Mouse (Mus musculus) lung, postnatal 0 days (tissue): ENCODE results near the gene Lamtor2. TPM values are rescaled to one million over a fixed set of nuclear protein-coding genes. Genes with fewer than 3 reads are reported as not detected.

Source experiments
- ATAC-seq: fragments of 200-750 bp; cut with Nextera tagmentation; 2 replicates; pipeline ENCODE4 v1.8.0; 2017; ENCODE audit warnings: moderate library complexity
- DNase-seq: peaks from one replicate; pipeline ENCODE4 v3.0.0-alpha.2; 2016; ENCODE audit warnings: low spot score
- H3K27ac ChIP-seq: fragments of 300-500 bp; sonication (generic); 2 replicates; pipeline ENCODE4 v1.5.1; 2014; ENCODE audit warnings: antibody characterized with exemption, mild to moderate bottlenecking, low read length, mixed read lengths
- H3K27me3 ChIP-seq: fragments of 300-500 bp; sonication (generic); replicated peaks from 2 replicates; pipeline ENCODE4 v1.6.1; 2014; ENCODE audit warnings: low read length, mixed read lengths; ENCODE audit not compliant: insufficient read depth
- H3K36me3 ChIP-seq: fragments of 300-500 bp; sonication (generic); 2 replicates; pipeline ENCODE4 v1.6.1; 2014; ENCODE audit warnings: low read length, mixed read lengths; ENCODE audit not compliant: insufficient read depth
- H3K4me1 ChIP-seq: fragments of 300-500 bp; sonication (generic); 2 replicates; pipeline ENCODE4 v1.6.1; 2014; ENCODE audit warnings: antibody characterized with exemption, low read depth, low read length, mixed read lengths; ENCODE audit not compliant: insufficient read depth
- H3K4me2 ChIP-seq: fragments of 300-500 bp; sonication (generic); replicated peaks from 2 replicates; pipeline ENCODE4 v1.6.1; 2014; ENCODE audit warnings: low read depth, mild to moderate bottlenecking, low read length, moderate library complexity, mixed read lengths
- H3K4me3 ChIP-seq: fragments of 300-500 bp; sonication (generic); 2 replicates; pipeline ENCODE4 v1.5.1; 2014; ENCODE audit warnings: low read depth, low read length
- H3K9ac ChIP-seq: fragments of 300-500 bp; sonication (generic); replicated peaks from 2 replicates; pipeline ENCODE4 v1.6.1; 2014; ENCODE audit warnings: low read depth, mild to moderate bottlenecking
- H3K9me3 ChIP-seq: fragments of 300-500 bp; sonication (generic); 2 replicates; pipeline ENCODE4 v1.6.1; 2016; ENCODE audit warnings: low read length, mixed read lengths
- CTCF ChIP-seq: IDR thresholded peaks from 2 replicates; pipeline ENCODE4 v1.5.1; 2016; ENCODE audit warnings: antibody characterized with exemption, mild to moderate bottlenecking
- EP300 ChIP-seq: IDR thresholded peaks from 2 replicates; pipeline ENCODE4 v1.6.1; 2016; ENCODE audit warnings: antibody characterized with exemption, mild to moderate bottlenecking, control low read depth
- WGBS: fragments of 180-500 bp; shearing (Covaris S2); extraction: QIAGEN DNeasy Blood & Tissue Kit; methylation state at CpG from one replicate; pipeline ENCODE4 v1.1.7; 2014; 5-methylcytosine and 5-hydroxymethylcytosine counted together
- polyA plus RNA-seq: library from polyadenylated mRNA; unstranded; fragments of >200 nt; fragmentation: Nextera tagmentation; extraction: Ambion mirVana; gene quantifications from 2 replicates; pipeline ENCODE4 v1.2.1, GENCODE M21; 2015

Gene Lamtor2
- polyA plus RNA-seq, 1 experiment from 2014 or later = 138 TPM

DNA sequence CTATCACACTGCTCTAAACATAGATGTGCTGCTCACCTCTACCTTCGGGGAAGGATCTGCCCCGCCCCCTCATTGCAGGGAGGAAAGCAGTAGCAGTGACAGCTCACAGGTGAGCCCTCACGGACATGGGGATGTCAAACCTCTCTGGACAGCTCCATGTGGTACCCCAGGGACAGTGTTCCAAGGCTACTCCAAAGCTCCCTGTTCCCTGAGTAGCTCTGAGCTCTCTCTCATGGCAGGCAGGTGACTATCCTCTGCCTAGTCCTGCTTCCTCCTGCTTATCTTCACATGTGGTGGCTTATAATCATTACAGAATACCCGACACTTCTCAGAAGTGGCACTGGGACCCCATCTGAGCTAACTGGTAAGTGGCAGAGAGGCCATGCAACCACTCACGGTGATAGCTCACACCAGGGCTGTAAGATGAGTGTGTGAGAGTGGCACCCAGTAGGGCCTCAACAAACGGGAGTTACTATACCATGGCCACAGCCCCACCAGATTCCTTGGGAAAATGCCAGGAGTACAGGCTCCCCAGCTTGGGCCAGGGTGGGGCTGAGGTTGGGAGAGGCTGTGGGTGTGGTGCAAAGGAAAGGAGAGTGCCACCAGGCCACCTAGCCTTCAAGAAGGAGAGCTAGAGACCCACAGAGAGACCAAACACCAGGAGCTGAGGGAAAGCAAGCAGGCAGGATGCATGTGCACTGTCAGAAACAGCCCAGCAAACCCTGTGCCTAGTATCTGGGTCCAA lies 6.0 kb downstream of the Lamtor2 start:
- Histone ChIP-seq H3K36me3 (no peaks in the 10 kb centered on the region), H3K4me1 (peaks cover under 1% of the 10 kb centered on the region; the same call in 1 of the 2 replicates), H3K4me3 (no peak overlapping the region), H3K4me2 (0 out of 2 replicates have a peak overlapping the region, but pooled peaks have one; percentile 19), H3K27ac (peak overlapping the region; percentile 47), H3K27me3 (no peaks in the 10 kb centered on the region), H3K9ac (no peak overlapping the region), H3K9me3 (no peaks in the 10 kb centered on the region)
- TF ChIP-seq EP300 (no peak), CTCF (no peak)
- ATAC-seq = peak; percentile 29; the same call in 1 of the 2 replicates
- WGBS = 57% methylated on average over 6 of the region's 6 CpGs
- DNase-seq = peak; percentile 53

DNA sequence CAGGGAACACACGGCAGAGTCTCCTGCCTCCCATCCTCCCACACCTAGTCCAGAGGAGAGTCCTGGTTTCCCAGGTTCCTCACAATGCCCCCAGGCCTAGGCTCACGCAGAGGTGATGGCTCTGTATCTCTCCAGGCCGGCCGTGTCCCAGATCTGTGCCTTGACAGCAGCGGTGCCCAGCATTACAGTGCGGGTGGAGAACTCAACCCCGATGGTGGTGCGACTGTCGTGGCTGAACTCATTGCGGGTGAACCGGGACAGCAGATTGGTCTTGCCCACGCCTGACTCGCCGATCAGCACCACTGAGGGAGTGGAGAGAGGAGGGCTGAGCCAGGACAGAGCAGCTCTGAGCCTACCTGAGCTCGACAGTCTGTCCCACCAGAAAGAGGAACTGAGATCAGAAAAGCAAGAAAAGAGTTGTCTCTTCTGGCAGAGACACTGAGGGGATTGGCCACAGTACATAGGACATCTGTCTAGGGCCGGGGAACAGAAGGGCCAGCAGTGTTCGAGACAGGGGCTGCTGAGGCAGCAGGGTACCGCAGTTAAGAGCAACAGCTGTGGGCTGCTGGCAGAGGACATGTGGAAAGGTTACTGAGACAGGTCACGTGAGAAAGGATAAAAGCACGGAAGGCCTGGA lies 7.8 kb downstream of the Lamtor2 start:
- Histone ChIP-seq H3K9me3 (no peaks in the 10 kb centered on the region), H3K9ac (no peak overlapping the region), H3K4me3 (no peak overlapping the region), H3K27ac (no peak overlapping the region), H3K4me2 (no peak overlapping the region), H3K27me3 (no peaks in the 10 kb centered on the region), H3K36me3 (no peaks in the 10 kb centered on the region), H3K4me1 (no peaks in the 10 kb centered on the region)
- TF ChIP-seq EP300 (no peak), CTCF (no peak)
- peak; percentile 4 for DNase-seq
- ATAC-seq = no peak
- 62% methylated on average over 20 of the region's 20 CpGs for WGBS

DNA sequence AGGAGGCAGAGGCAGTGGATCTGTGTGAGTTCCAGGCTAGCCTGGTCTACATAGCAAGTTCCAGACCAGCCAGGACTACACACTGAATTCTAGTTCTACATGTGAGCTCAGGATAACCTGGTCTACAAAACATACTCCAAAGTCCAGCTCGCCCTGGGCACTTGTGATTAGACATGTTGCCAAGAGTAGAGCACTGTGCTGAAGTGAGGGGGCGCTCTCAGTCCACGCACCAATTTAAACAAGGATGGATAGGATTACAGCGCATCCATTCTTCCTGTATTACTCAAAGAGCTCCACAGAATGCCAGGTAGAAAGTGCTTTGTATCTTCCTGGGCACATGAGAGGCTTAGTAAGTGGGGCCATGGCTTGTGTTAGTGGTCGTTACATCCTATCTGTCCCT lies 8.4 kb downstream of the Lamtor2 start:
- Histone ChIP-seq H3K27ac (no peak overlapping the region), H3K4me3 (no peak overlapping the region), H3K4me1 (no peaks in the 10 kb centered on the region), H3K4me2 (no peak overlapping the region), H3K9me3 (no peaks in the 10 kb centered on the region), H3K9ac (no peak overlapping the region), H3K36me3 (no peaks in the 10 kb centered on the region), H3K27me3 (no peaks in the 10 kb centered on the region)
- 25% methylated on average over 5 of the region's 5 CpGs for WGBS
- peak; percentile 77 for TF ChIP-seq CTCF
- no peak for TF ChIP-seq EP300
- ATAC-seq = 0 out of 2 replicates have a peak, but pooled peaks have one; percentile 13
- DNase-seq = peak; percentile 76

DNA sequence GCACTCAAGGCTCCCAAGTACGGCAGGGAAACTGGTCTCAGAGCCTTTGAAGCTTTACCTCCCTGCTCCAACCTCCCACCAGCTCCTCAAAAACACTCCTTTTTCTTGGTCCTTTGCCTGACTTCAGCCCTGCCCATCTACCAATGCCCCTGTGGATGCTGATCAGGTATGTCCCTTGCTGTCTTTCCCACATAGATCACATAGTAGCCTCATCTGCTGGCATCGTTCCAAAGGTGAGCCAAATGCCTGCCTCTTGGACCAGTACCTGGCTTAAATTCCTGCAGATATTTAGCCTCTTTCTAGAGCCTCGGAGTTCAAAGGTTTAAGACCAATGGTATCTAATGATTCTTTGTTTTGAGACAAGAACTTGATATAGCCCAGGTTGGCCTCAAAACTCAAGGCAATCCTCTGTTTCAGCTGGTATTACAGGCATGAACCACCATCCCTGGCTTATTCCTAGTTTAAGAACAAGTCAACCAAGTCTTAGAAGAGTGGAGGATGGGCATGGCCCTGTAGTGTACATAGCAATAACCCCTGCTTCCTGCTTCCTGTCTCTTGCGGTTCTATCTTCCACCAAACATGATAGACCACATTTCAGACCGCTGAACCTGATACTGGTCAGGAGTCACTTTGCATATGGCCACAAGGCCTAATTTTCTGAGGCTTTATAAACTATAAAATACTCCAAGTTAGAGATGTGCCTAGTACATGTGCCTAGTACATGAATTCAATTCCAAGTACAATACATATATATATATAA lies 9.0 kb downstream of the Lamtor2 start:
- no peaks in the 10 kb centered on the region for H3K27me3 ChIP-seq
- no peaks in the 10 kb centered on the region for H3K36me3 ChIP-seq
- no peaks in the 10 kb centered on the region for H3K9me3 ChIP-seq
- H3K4me1 ChIP-seq = no peaks in the 10 kb centered on the region
- no peak overlapping the region for H3K4me3 ChIP-seq
- ATAC-seq (no peak), DNase-seq (peak; percentile 5)
- TF ChIP-seq CTCF (no peak), EP300 (no peak)
- H3K9ac ChIP-seq = no peak overlapping the region
- H3K4me2 ChIP-seq = no peak overlapping the region
- no peak overlapping the region for H3K27ac ChIP-seq
- 43% methylated on average over 5 of the region's 5 CpGs for WGBS

DNA sequence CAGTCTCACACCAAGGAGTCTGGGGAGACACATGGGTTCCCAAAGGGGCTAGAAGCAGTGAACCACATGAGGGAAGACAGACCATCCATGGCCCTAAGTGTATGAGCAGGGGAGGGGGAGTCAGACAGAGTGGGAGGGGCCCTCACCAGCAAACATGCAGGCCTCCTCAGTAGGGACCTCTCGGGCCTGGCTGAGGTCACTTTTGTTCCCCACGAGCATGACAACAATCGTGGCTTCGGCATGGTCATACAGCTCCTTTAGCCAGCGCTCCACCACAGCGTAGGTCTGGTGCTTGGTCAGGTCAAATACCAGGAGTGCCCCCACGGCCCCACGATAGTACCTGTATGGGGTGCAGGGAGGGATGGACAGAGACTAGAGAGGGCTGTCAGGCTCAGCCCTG lies 9.7 kb downstream of the Lamtor2 start:
- Histone ChIP-seq H3K4me3 (no peak overlapping the region), H3K4me1 (no peaks in the 10 kb centered on the region), H3K36me3 (no peaks in the 10 kb centered on the region), H3K27ac (no peak overlapping the region), H3K4me2 (no peak overlapping the region), H3K9ac (no peak overlapping the region), H3K27me3 (no peaks in the 10 kb centered on the region), H3K9me3 (no peaks in the 10 kb centered on the region)
- 75% methylated on average over 8 of the region's 8 CpGs for WGBS
- DNase-seq (peak; percentile 4), ATAC-seq (no peak)
- no peak for TF ChIP-seq CTCF
- TF ChIP-seq EP300 = no peak

DNA sequence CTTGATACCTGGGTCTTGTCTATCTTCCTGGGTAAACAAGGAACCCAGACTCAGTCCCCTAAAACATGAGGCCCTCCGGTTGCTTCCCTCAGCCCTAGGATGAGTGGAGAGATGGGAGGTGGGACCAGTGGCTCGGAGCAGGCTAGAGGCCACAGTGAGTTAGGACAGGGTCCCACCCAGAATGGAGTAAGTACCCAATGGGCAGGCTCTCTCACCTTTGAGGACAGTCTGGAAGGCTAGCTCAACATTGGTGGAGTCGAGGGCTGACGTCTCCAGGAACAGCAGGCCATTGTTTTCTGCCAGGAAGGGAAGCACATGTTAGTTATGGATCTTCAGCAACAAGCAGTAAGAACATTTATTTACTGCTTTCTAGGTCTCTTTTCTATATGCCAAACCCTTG lies 10.4 kb downstream of the Lamtor2 start:
- no peaks in the 10 kb centered on the region for H3K36me3 ChIP-seq
- no peak overlapping the region for H3K27ac ChIP-seq
- no peak overlapping the region for H3K4me3 ChIP-seq
- H3K4me2 ChIP-seq = no peak overlapping the region
- H3K4me1 ChIP-seq = no peaks in the 10 kb centered on the region
- WGBS = 41% methylated on average over 4 of the region's 4 CpGs
- no peak for ATAC-seq
- TF ChIP-seq CTCF (no peak), EP300 (no peak)
- no peaks in the 10 kb centered on the region for H3K9me3 ChIP-seq
- H3K27me3 ChIP-seq = no peaks in the 10 kb centered on the region
- H3K9ac ChIP-seq = no peak overlapping the region
- DNase-seq = peak; percentile 4
